Mouse (Mus musculus) forebrain, embryonic 14.5 days (tissue): ENCODE results near the gene Fmo9. TPM values are rescaled to one million over a fixed set of nuclear protein-coding genes. Genes with fewer than 3 reads are reported as not detected.

Source experiments
- microRNA-seq: library from miRNA; unstranded; fragments of <30 nt; microRNA quantifications from one replicate; pipeline ENCODE4, GENCODE M21; 2016
- polyA plus RNA-seq: library from polyadenylated mRNA; unstranded; fragments of >200 nt; fragmentation: Nextera tagmentation; extraction: Ambion mirVana; gene quantifications from 2 replicates; pipeline ENCODE4 v1.2.1, GENCODE M21; 2014

Gene Fmo9
- polyA plus RNA-seq, 1 experiment from 2014 or later = not detected

Small RNA genes lying within 50 kb of the gene (microRNA-seq; reads per million reads assigned to microRNA genes)
- not detected for gene Gm22992

Other genes with a start within 250 kb of the Fmo9 start
- gene Gm4846, start 184.3 kb downstream of the Fmo9 start, polyA plus RNA-seq = not detected in 2 replicates
- not detected in 2 replicates for gene Gm4847, start 34.2 kb downstream of the Fmo9 start, polyA plus RNA-seq